ENCODE assay signal across 8 mouse cellular contexts in genomic region chr3:154663545-154663944, GRCm38 (mm10). TPM values are rescaled to one million over a fixed set of nuclear protein-coding genes. Genes with fewer than 3 reads are reported as not detected.
A peak's percentile ranks its signal among the peaks of the same experiment; 100 is the strongest.
DNase-seq lines count a peak whose midpoint lies in the region; ATAC-seq and TF ChIP-seq lines count a peak whose summit lies in the region.

Gene Erich3 (plus strand): TSS chr3:154663859.

- peak within 1 kb of the TSS; percentile 48 for H3K4me3 ChIP-seq in heart, embryonic 12.5 days
- H3K4me3 ChIP-seq in testis, adult 2 months (ENCODE audit: control insufficient read depth, low read depth, low read length): peak within 1 kb of the TSS; percentile 35; the same call in 1 of the 2 replicates
- peak within 1 kb of the TSS; percentile 37 for H3K4me3 ChIP-seq in limb, embryonic 13.5 days

- peak within 1 kb of the TSS; percentile 88 for H3K4me2 ChIP-seq in heart, embryonic 12.5 days
- peak within 1 kb of the TSS; percentile 65 for H3K4me2 ChIP-seq in limb, embryonic 13.5 days (replicated peaks)

- WGBS in heart, embryonic 12.5 days: 31% methylated on average over 6 of the region's 7 CpGs
- 25% methylated on average over 5 of the region's 7 CpGs for WGBS in limb, embryonic 13.5 days

- no peak for ATAC-seq in heart, embryonic 12.5 days (ENCODE audit: insufficient number of reproducible peaks, low FRiP score)
- ATAC-seq in limb, embryonic 13.5 days (ENCODE audit: low FRiP score, low read depth): 0 out of 2 replicates have a peak, but pooled peaks have one; percentile 3

- peaks cover 54% of the 10 kb centered on the region for H3K27me3 ChIP-seq in heart, embryonic 12.5 days (replicated peaks)
- H3K27me3 ChIP-seq in testis, adult 2 months (ENCODE audit: control insufficient read depth, insufficient read depth, low read length): no peaks in the 10 kb centered on the region
- peaks cover 45% of the 10 kb centered on the region for H3K27me3 ChIP-seq in limb, embryonic 13.5 days

- DNase-seq in heart, postnatal 10 days: no peak
- DNase-seq in testis, postnatal 14 days (ENCODE audit: low spot score): no peak
- peak; percentile 18 for DNase-seq in thymus, postnatal 25 days
- DNase-seq in spleen, adult 12 weeks (ENCODE audit: low spot score): no peak
- DNase-seq in cerebellum, adult 9-10 months: no peak

- intact Hi-C loops in heart, postnatal 10 days (cut with DNase I): no loop called here

- no peaks in the 10 kb centered on the region for H3K9me3 ChIP-seq in heart, embryonic 12.5 days (replicated peaks)
- H3K9me3 ChIP-seq in limb, embryonic 13.5 days: no peaks in the 10 kb centered on the region

- H3K27ac ChIP-seq in heart, embryonic 12.5 days (ENCODE audit: poor library complexity, severe bottlenecking): no peak within 1 kb of the TSS
- no peak within 1 kb of the TSS for H3K27ac ChIP-seq in testis, adult 2 months (ENCODE audit: control insufficient read depth, insufficient read depth, low read depth, low read length)
- H3K27ac ChIP-seq in limb, embryonic 13.5 days: no peak within 1 kb of the TSS

- no peak for TF ChIP-seq POLR2A in testis, adult 2 months (IDR thresholded peaks at IDR 0.05; ENCODE audit: control insufficient read depth, low read depth, low read length)

- H3K4me1 ChIP-seq in heart, embryonic 12.5 days (replicated peaks): peaks cover 10% of the 10 kb centered on the region
- peaks cover 9% of the 10 kb centered on the region for H3K4me1 ChIP-seq in testis, adult 2 months (ENCODE audit: control insufficient read depth, insufficient read depth, low read length)
- peaks cover 16% of the 10 kb centered on the region for H3K4me1 ChIP-seq in limb, embryonic 13.5 days

- no peak for TF ChIP-seq CTCF in testis, adult 2 months (IDR thresholded peaks at IDR 0.05; ENCODE audit: control insufficient read depth, insufficient read depth, insufficient replicate concordance, low read depth, low read length)

- peak within 1 kb of the TSS; percentile 35; the same call in 1 of the 2 replicates for H3K9ac ChIP-seq in heart, embryonic 12.5 days
- H3K9ac ChIP-seq in limb, embryonic 13.5 days: no peak within 1 kb of the TSS

- no peaks in the 10 kb centered on the region for H3K36me3 ChIP-seq in heart, embryonic 12.5 days
- no peaks in the 10 kb centered on the region for H3K36me3 ChIP-seq in testis, adult 2 months (ENCODE audit: control insufficient read depth, insufficient read depth, low read length)
- no peaks in the 10 kb centered on the region for H3K36me3 ChIP-seq in limb, embryonic 13.5 days

RNA-seq across cellular contexts. Expression of gene Erich3, which starts in this region (rescaled TPM):
- polyA plus RNA-seq in heart, embryonic 12.5 days (2016; fragmentation: Nextera tagmentation; extraction: Ambion mirVana): 0.22 and 0.24 TPM in 2 replicates
- total RNA-seq in heart, postnatal 10 days (2021): under 1 TPM; 0.05 TPM
- polyA plus RNA-seq in testis, adult 2 months (2012; rRNA removed): 124 and 147 TPM in 2 replicates
- polyA plus RNA-seq in limb, embryonic 13.5 days (2015; fragmentation: Nextera tagmentation; extraction: Ambion mirVana): 0.14 and 0.20 TPM in 2 replicates

Comparison
In these comparisons a context has a peak if more than half of its experiments do, and no peak if none do; other contexts are left out.
1. RNA of gene Erich3 (polyA plus RNA-seq): 124 to 147 TPM in testis, adult 2 months; 0.22 to 0.24 TPM in heart, embryonic 12.5 days and 0.14 to 0.20 TPM in limb, embryonic 13.5 days; every median in the first group is over 100 times any median in the second.
2. Peak in ATAC-seq, H3K4me3 ChIP-seq and H3K4me2 ChIP-seq in limb, embryonic 13.5 days; RNA of the gene not detected or under 1 TPM.
3. Peak in every context shown above with its lines, with median percentiles within 50 percentile points of each other: H3K4me3 ChIP-seq.